Mouse (Mus musculus): ENCODE measurements around the gene Atp11a. TPM values are rescaled to one million over a fixed set of nuclear protein-coding genes. Genes with fewer than 3 reads are reported as not detected.

The Atp11a gene
- polyA plus RNA-seq, 1 experiment from 2014 or later = 45.4 TPM

DNA sequence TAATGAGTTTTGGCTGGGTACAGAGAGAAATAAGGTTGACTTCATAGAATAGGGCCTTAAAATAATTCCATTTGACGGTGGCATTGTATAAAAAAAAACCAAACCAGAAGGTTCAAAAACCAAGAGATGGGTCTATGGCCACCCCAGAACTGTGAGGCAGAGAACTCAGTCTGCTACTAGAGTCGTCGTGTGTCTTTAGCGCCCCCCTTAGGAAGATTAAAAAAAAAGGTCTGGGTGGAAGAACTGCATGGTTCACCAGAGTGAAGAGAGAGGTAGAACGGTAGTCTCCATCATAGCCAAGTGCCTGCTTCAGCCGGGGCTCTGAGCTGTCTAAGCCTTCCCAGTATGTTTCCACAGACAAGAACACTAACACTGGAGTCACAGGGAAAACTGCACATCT lies 54.4 kb downstream of the Atp11a start:
- peaks cover 31% of the 10 kb centered on the region; the same call in 1 of the 2 replicates for H3K36me3 ChIP-seq (ENCODE audit: insufficient read depth, low read length)
- H3K27me3 ChIP-seq (replicated peaks; ENCODE audit: insufficient read depth, low read length) = no peaks in the 10 kb centered on the region
- no peak overlapping the region for H3K9ac ChIP-seq (replicated peaks; ENCODE audit: low read depth)
- 42% methylated on average over 6 of the region's 6 CpGs for WGBS
- ATAC-seq (0 out of 2 replicates have a peak, but pooled peaks have one; percentile 20), DNase-seq (ENCODE audit: low spot score) (peak; percentile 70)
- TF ChIP-seq CTCF (IDR thresholded peaks at IDR 0.05) (peak; percentile 61), EP300 (IDR thresholded peaks at IDR 0.05) (0 out of 2 replicates have a peak, but pooled peaks have one; percentile 9)
- H3K4me3 ChIP-seq (ENCODE audit: low read depth, low read length) = no peak overlapping the region
- no peaks in the 10 kb centered on the region; the same call in none of the 2 replicates for H3K4me1 ChIP-seq (ENCODE audit: insufficient read depth, low read depth, low read length)
- no peak overlapping the region for H3K4me2 ChIP-seq (replicated peaks; ENCODE audit: low read depth, low read length)
- H3K9me3 ChIP-seq (ENCODE audit: low read length) = no peaks in the 10 kb centered on the region
- H3K27ac ChIP-seq (ENCODE audit: low read length) = no peak overlapping the region

DNA sequence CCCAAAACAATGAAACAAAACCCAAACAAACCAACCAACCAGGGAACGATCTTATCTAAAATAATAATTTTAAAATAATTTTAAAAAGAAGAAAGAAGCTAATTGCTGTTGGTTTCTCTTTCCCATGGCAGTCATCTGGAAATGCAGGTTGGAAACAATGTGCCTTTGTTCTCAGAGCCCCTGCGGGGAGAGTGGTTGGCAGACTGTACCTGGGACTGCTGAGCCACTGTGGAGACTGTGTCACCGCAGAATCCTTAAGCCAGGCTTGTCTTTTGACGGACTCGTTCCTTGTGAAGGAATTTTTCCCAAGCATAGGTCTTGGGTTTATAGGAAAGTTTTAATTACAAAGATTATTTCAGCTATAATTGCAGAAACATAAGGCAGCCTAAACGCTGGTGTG lies 59.6 kb downstream of the Atp11a start:
- Histone ChIP-seq H3K4me1 (ENCODE audit: insufficient read depth, low read depth, low read length) (no peaks in the 10 kb centered on the region), H3K4me2 (replicated peaks; ENCODE audit: low read depth, low read length) (no peak overlapping the region), H3K27ac (ENCODE audit: low read length) (no peak overlapping the region), H3K4me3 (ENCODE audit: low read depth, low read length) (no peak overlapping the region), H3K9ac (replicated peaks; ENCODE audit: low read depth) (no peak overlapping the region), H3K9me3 (ENCODE audit: low read length) (no peaks in the 10 kb centered on the region), H3K27me3 (replicated peaks; ENCODE audit: insufficient read depth, low read length) (no peaks in the 10 kb centered on the region), H3K36me3 (ENCODE audit: insufficient read depth, low read length) (peaks cover 50% of the 10 kb centered on the region)
- ATAC-seq (no peak), DNase-seq (ENCODE audit: low spot score) (no peak)
- 61% methylated on average over 6 of the region's 6 CpGs for WGBS
- TF ChIP-seq EP300 (IDR thresholded peaks at IDR 0.05) (no peak), CTCF (IDR thresholded peaks at IDR 0.05) (no peak)

DNA sequence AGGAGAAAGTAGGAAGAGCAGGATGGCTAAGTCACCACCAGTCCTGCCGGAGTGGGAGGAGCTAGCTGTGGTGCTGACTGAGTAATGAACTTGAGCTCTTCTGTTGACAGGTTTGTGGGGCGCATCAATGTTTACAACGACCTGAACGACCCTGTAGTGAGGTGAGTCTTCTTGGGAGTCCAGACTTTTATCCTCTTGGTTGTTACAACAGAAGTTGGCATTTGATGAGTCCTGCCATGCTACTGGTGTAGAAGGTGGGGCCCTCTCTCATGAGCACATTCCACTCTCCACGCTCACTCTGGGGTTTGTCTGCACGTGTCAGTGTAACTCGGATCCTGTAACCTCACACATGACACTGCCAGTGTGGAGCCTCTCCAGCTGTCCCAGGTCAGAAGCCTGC lies 66.1 kb downstream of the Atp11a start:
- ATAC-seq (no peak), DNase-seq (ENCODE audit: low spot score) (no peak)
- Histone ChIP-seq H3K4me2 (replicated peaks; ENCODE audit: low read depth, low read length) (no peak overlapping the region), H3K36me3 (ENCODE audit: insufficient read depth, low read length) (peaks cover 53% of the 10 kb centered on the region), H3K27ac (ENCODE audit: low read length) (no peak overlapping the region), H3K4me1 (ENCODE audit: insufficient read depth, low read depth, low read length) (peaks cover 6% of the 10 kb centered on the region), H3K4me3 (ENCODE audit: low read depth, low read length) (no peak overlapping the region), H3K9ac (replicated peaks; ENCODE audit: low read depth) (no peak overlapping the region), H3K27me3 (replicated peaks; ENCODE audit: insufficient read depth, low read length) (no peaks in the 10 kb centered on the region), H3K9me3 (ENCODE audit: low read length) (no peaks in the 10 kb centered on the region)
- 60% methylated on average over 7 of the region's 7 CpGs for WGBS
- TF ChIP-seq CTCF (IDR thresholded peaks at IDR 0.05) (no peak), EP300 (IDR thresholded peaks at IDR 0.05) (no peak)

- Histone ChIP-seq H3K9me3 (ENCODE audit: low read length) (no peaks in the 10 kb centered on the region), H3K4me1 (ENCODE audit: insufficient read depth, low read depth, low read length) (peaks cover 6% of the 10 kb centered on the region), H3K4me2 (replicated peaks; ENCODE audit: low read depth, low read length) (no peak overlapping the region), H3K27me3 (replicated peaks; ENCODE audit: insufficient read depth, low read length) (no peaks in the 10 kb centered on the region), H3K4me3 (ENCODE audit: low read depth, low read length) (no peak overlapping the region), H3K27ac (ENCODE audit: low read length) (no peak overlapping the region), H3K9ac (replicated peaks; ENCODE audit: low read depth) (no peak overlapping the region), H3K36me3 (ENCODE audit: insufficient read depth, low read length) (peaks cover 57% of the 10 kb centered on the region)
- peak; percentile 25 for ATAC-seq
- 54% methylated on average over 10 of the region's 10 CpGs for WGBS
- TF ChIP-seq EP300 (IDR thresholded peaks at IDR 0.05) (no peak), CTCF (IDR thresholded peaks at IDR 0.05) (peak; percentile 54)
- DNase-seq (ENCODE audit: low spot score) = peak; percentile 31
Measured at GRCm38 (mm10) chr8:12824562-12824961, 67.7 kb downstream of the Atp11a start.

- no peak overlapping the region for H3K4me3 ChIP-seq (ENCODE audit: low read depth, low read length)
- H3K4me2 ChIP-seq (replicated peaks; ENCODE audit: low read depth, low read length) = no peak overlapping the region
- H3K36me3 ChIP-seq (ENCODE audit: insufficient read depth, low read length) = peaks cover 57% of the 10 kb centered on the region
- H3K27me3 ChIP-seq (replicated peaks; ENCODE audit: insufficient read depth, low read length) = no peaks in the 10 kb centered on the region
- peaks cover 6% of the 10 kb centered on the region for H3K4me1 ChIP-seq (ENCODE audit: insufficient read depth, low read depth, low read length)
- TF ChIP-seq EP300 (IDR thresholded peaks at IDR 0.05) = no peak
- no peaks in the 10 kb centered on the region for H3K9me3 ChIP-seq (ENCODE audit: low read length)
- WGBS = 46% methylated on average over 6 of the region's 6 CpGs
- DNase-seq (ENCODE audit: low spot score) = no peak
- no peak overlapping the region for H3K9ac ChIP-seq (replicated peaks; ENCODE audit: low read depth)
- peak; percentile 29 for ATAC-seq
- peak overlapping the region; percentile 69 for H3K27ac ChIP-seq (ENCODE audit: low read length)
Measured at GRCm38 (mm10) chr8:12825236-12825635, 68.4 kb downstream of the Atp11a start.

DNA sequence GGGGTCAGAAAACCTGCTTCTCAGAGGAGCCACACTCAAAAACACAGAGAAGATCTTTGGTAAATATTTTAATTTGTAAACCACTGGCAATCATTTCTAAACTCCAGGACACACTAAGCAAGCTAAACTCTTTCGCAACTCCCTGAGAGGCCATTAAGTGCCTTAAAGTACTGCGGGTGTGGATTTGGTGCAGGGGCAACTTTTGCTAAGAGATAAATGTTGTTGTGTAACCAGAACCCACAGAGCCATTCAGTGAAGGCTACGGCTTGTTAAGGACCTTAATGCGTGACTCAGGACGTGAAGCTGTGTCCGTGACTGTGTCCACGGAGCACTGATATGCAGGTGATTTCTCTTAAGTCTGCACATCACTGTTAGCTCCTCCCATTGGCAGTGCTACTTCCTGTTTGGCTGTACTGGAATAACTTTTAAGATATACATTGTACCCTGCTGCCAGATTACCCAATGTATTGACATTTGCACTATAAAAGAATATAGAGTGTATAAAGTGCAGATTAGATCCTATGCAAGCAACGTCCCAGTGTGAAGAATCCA lies 68.9 kb downstream of the Atp11a start:
- ATAC-seq = peak; percentile 83
- WGBS = 44% methylated on average over 8 of the region's 8 CpGs
- Histone ChIP-seq H3K9ac (replicated peaks; ENCODE audit: low read depth) (no peak overlapping the region), H3K36me3 (ENCODE audit: insufficient read depth, low read length) (peaks cover 58% of the 10 kb centered on the region), H3K9me3 (ENCODE audit: low read length) (no peaks in the 10 kb centered on the region), H3K4me3 (ENCODE audit: low read depth, low read length) (no peak overlapping the region), H3K27me3 (replicated peaks; ENCODE audit: insufficient read depth, low read length) (no peaks in the 10 kb centered on the region), H3K4me1 (ENCODE audit: insufficient read depth, low read depth, low read length) (peaks cover 6% of the 10 kb centered on the region), H3K4me2 (replicated peaks; ENCODE audit: low read depth, low read length) (no peak overlapping the region), H3K27ac (ENCODE audit: low read length) (peak overlapping the region; percentile 69)
- TF ChIP-seq CTCF (IDR thresholded peaks at IDR 0.05) (no peak), EP300 (IDR thresholded peaks at IDR 0.05) (peak; percentile 90)
- DNase-seq (ENCODE audit: low spot score) = peak; percentile 88

All from lung, postnatal 0 days (tissue).